Mouse (Mus musculus) CD4-positive, CD25-positive, alpha-beta regulatory T cell (primary cell): ENCODE results near the gene 5430402E10Rik. TPM values are rescaled to one million over a fixed set of nuclear protein-coding genes. Genes with fewer than 3 reads are reported as not detected.

Source experiments
- polyA plus RNA-seq: library from polyadenylated mRNA; unstranded; fragments of 100-300 nt; shearing (Covaris generic); gene quantifications from one replicate; pipeline ENCODE4 v1.2.1, GENCODE M21; 2017

Gene 5430402E10Rik
- not detected for polyA plus RNA-seq

GRCm38 (mm10) chrX:77924962-77925361 is at the start of gene 5430402E10Rik:
Gene 5430402E10Rik, minus strand, starts transcription at chrX:77925062.

Other genes starting within 250 kb of the 5430402E10Rik start
- 34.6 TPM for gene Prkx, start 128.8 kb downstream of the 5430402E10Rik start, polyA plus RNA-seq
- gene Pbsn, start 71.4 kb downstream of the 5430402E10Rik start, polyA plus RNA-seq = not detected
- not detected for gene Gm14744, start 60.3 kb downstream of the 5430402E10Rik start, polyA plus RNA-seq
- gene Obp1a, start 166.3 kb upstream of the 5430402E10Rik start, polyA plus RNA-seq = not detected
- not detected for gene Gm5938, start 200.4 kb upstream of the 5430402E10Rik start, polyA plus RNA-seq